Comparison of ENCODE assay signal across 14 mouse cellular contexts in the genomic region with DNA sequence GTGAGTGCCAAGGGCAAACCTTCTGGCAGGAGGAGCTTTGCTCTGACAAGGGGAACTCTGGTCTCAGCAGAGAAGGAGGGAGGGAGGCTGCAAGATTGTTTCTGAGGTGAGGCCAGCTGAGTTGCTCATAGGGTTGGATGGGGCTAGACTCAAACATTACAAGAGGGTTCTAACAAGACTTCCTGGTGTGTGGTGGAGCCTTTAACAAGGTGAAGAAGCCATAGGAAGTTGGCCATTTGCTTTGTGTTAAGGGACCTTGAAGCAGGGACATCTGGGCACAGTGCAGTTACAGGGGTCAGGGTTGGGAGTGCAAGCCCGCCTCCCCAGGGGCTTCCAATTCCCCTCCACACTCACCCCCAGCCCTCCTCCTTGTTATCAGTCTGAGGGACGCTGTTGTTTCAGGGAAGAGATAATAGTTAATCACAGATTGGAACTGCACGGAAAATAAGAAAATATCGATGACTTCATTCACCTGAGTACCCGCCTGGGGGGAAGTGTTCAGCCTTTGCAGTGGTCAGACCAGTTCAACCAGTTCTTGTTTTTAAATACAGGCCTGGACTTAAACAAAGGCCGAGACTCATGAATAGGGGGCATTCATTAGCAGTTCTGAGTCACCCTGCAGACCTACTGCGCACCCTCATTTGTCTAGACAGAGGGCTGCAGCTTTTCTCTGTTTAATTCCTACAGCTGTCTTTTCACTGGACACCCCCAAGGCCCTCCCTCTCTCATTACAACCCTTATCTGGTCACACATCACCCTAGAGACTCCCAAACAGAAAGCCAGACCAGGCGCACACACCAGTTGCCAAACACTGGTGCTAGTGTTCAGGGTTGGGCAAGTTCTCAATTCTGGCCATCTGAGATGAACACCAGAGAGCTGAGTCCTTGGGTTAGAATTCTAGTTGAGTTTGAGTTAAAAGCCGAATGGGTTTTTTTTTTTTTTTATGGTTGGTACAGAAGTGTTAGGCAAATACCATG.
DNase-seq lines count a peak whose midpoint lies in the region; ATAC-seq lines count a peak whose summit lies in the region.
"Had no signal": no experiment of that assay in that cellular context is flagged by ENCODE, and none has a peak within 500 bp of the region (broad histone marks: within the 10 kb centered on the region; RNA-seq: fewer than 3 reads in every experiment).

No protein-coding gene starts in this region.

- 34% methylated on average over 9 of the region's 9 CpGs for WGBS in stomach, embryonic 16.5 days

- 0 out of 2 replicates have a peak, but pooled peaks cover 2% of the 10 kb centered on the region for H3K4me1 ChIP-seq in stomach, embryonic 16.5 days (ENCODE audit: control insufficient read depth, insufficient read depth, low read length)
- H3K4me1 ChIP-seq: megakaryocyte, embryonic 14.5 days; neural tube, embryonic 13.5 days had no signal

- no peaks in the 10 kb centered on the region for H3K9me3 ChIP-seq in stomach, embryonic 16.5 days (replicated peaks; ENCODE audit: control insufficient read depth, low read length)
- H3K9me3 ChIP-seq: heart, embryonic 12.5 days; limb, embryonic 12.5 days; megakaryocyte, embryonic 14.5 days; neural tube, embryonic 13.5 days had no signal

- ATAC-seq in stomach, embryonic 16.5 days (ENCODE audit: insufficient read depth, low FRiP score) = peak; percentile 94
- no peak for ATAC-seq in megakaryocyte, adult 5-6 weeks (ENCODE audit: poor library complexity, severe bottlenecking)

- DNase-seq in retina, postnatal 1 day = peak; percentile 37
- no peak for DNase-seq in retina, embryonic 14.5 days (ENCODE audit: low spot score)
- DNase-seq in forelimb bud, embryonic 11.5 days (ENCODE audit: low read depth, low spot score) = peak; percentile 29
- DNase-seq in kidney, postnatal 10 days = peak; percentile 40
- no peak for DNase-seq in right cerebral cortex, postnatal 14 days
- DNase-seq in right cerebral cortex, adult 18-20 months = no peak
- DNase-seq: cerebellum, adult 11 months; thymus, adult 18-20 months had no signal

- H3K4me3 ChIP-seq in stomach, embryonic 16.5 days (replicated peaks; ENCODE audit: low read length) = no peak overlapping the region
- H3K4me3 ChIP-seq: heart, embryonic 12.5 days; limb, embryonic 12.5 days; megakaryocyte, embryonic 14.5 days; neural tube, embryonic 13.5 days had no signal

- H3K36me3 ChIP-seq in stomach, embryonic 16.5 days (ENCODE audit: control insufficient read depth, insufficient read depth, low read length) = no peaks in the 10 kb centered on the region
- H3K36me3 ChIP-seq: heart, embryonic 12.5 days; limb, embryonic 12.5 days; neural tube, embryonic 13.5 days had no signal

- H3K27ac ChIP-seq in stomach, embryonic 16.5 days (ENCODE audit: low read length) = peak overlapping the region; percentile 80
- H3K27ac ChIP-seq: limb, embryonic 12.5 days; neural tube, embryonic 13.5 days had no signal

- H3K27me3 ChIP-seq in stomach, embryonic 16.5 days (ENCODE audit: control insufficient read depth, insufficient read depth, low read length) = no peaks in the 10 kb centered on the region
- H3K27me3 ChIP-seq: heart, embryonic 12.5 days; limb, embryonic 12.5 days; neural tube, embryonic 13.5 days had no signal

- no peak overlapping the region for H3K9ac ChIP-seq in stomach, embryonic 16.5 days (ENCODE audit: low read length)
- H3K9ac ChIP-seq: heart, embryonic 12.5 days; limb, embryonic 12.5 days; neural tube, embryonic 13.5 days had no signal

- H3K4me2 ChIP-seq in stomach, embryonic 16.5 days (ENCODE audit: low read depth, low read length) = no peak overlapping the region
- H3K4me2 ChIP-seq: heart, embryonic 12.5 days; limb, embryonic 12.5 days; neural tube, embryonic 13.5 days had no signal

Comparison
In these comparisons a context has a peak if more than half of its experiments do, and no peak if none do; other contexts are left out.
1. DNase-seq: peak in retina, postnatal 1 day (single experiment), forelimb bud, embryonic 11.5 days (single experiment) and kidney, postnatal 10 days (single experiment); none in retina, embryonic 14.5 days (single experiment), right cerebral cortex, postnatal 14 days (single experiment) and right cerebral cortex, adult 18-20 months (single experiment).